Mouse (Mus musculus): Measurements from ENCODE around the gene Eya4.

Gene Eya4

GRCm38 (mm10) chr10:23060041-23060693 is 290.4 kb downstream of the Eya4 start:
- no peak for DNase-seq

- DNase-seq = no peak
Measured at GRCm38 (mm10) chr10:23053379-23053915, 297.1 kb downstream of the Eya4 start.
